Mouse (Mus musculus): ENCODE results near the gene Sap25. TPM values are rescaled to one million over a fixed set of nuclear protein-coding genes. Genes with fewer than 3 reads are reported as not detected.

Gene Sap25
- polyA plus RNA-seq (2015; fragmentation: Nextera tagmentation; extraction: Ambion mirVana) = 6.8 and 9.4 TPM in 2 replicates

- Histone ChIP-seq H3K27me3 (ENCODE audit: control insufficient read depth, insufficient read depth, low read length) (peaks cover 24% of the 10 kb centered on the region), H3K9ac (ENCODE audit: low read length) (no peak within 1 kb of the TSS), H3K4me2 (ENCODE audit: low read depth, low read length) (no peak within 1 kb of the TSS), H3K9me3 (replicated peaks; ENCODE audit: control insufficient read depth, low read length) (no peaks in the 10 kb centered on the region), H3K4me1 (ENCODE audit: control insufficient read depth, insufficient read depth, low read length) (peaks cover 8% of the 10 kb centered on the region; the same call in 1 of the 2 replicates), H3K4me3 (replicated peaks; ENCODE audit: low read length) (no peak within 1 kb of the TSS), H3K27ac (ENCODE audit: low read length) (no peak within 1 kb of the TSS), H3K36me3 (ENCODE audit: control insufficient read depth, insufficient read depth, low read length) (peaks cover 33% of the 10 kb centered on the region)
- ATAC-seq (ENCODE audit: insufficient read depth, low FRiP score) = no peak
- 82% methylated on average over 19 of the region's 19 CpGs for WGBS
These were observed at the start of gene Sap25 for GRCm38 (mm10) chr5:137641054-137641453. TSS of gene Sap25 (plus strand) at chr5:137641334.

- no peaks in the 10 kb centered on the region for H3K9me3 ChIP-seq (replicated peaks; ENCODE audit: control insufficient read depth, low read length)
- WGBS = 78% methylated on average over 7 of the region's 7 CpGs
These were observed 45.2 kb upstream of the Sap25 start for GRCm38 (mm10) chr5:137595921-137596320.

GRCm38 (mm10) chr5:137596601-137597261 is 44.4 kb upstream of the Sap25 start:
- Histone ChIP-seq H3K27me3 (ENCODE audit: control insufficient read depth, insufficient read depth, low read length) (no peaks in the 10 kb centered on the region), H3K9me3 (replicated peaks; ENCODE audit: control insufficient read depth, low read length) (no peaks in the 10 kb centered on the region), H3K9ac (ENCODE audit: low read length) (peak overlapping the region; percentile 58; the same call in 1 of the 2 replicates), H3K36me3 (ENCODE audit: control insufficient read depth, insufficient read depth, low read length) (no peaks in the 10 kb centered on the region), H3K27ac (ENCODE audit: low read length) (no peak overlapping the region), H3K4me3 (replicated peaks; ENCODE audit: low read length) (peak overlapping the region; percentile 18), H3K4me2 (ENCODE audit: low read depth, low read length) (peak overlapping the region; percentile 45), H3K4me1 (ENCODE audit: control insufficient read depth, insufficient read depth, low read length) (peaks cover 14% of the 10 kb centered on the region)
- no peak for ATAC-seq (ENCODE audit: insufficient read depth, low FRiP score)
- 34% methylated on average over 30 of the region's 30 CpGs for WGBS

More at GRCm38 (mm10) chr5:137595921-137596320, 45.2 kb upstream of the Sap25 start:
- H3K36me3 ChIP-seq (ENCODE audit: control insufficient read depth, insufficient read depth, low read length) = no peaks in the 10 kb centered on the region
- H3K9ac ChIP-seq (ENCODE audit: low read length) = no peak overlapping the region
- peaks cover 14% of the 10 kb centered on the region for H3K4me1 ChIP-seq (ENCODE audit: control insufficient read depth, insufficient read depth, low read length)
- no peak overlapping the region for H3K4me3 ChIP-seq (replicated peaks; ENCODE audit: low read length)
- ATAC-seq (ENCODE audit: insufficient read depth, low FRiP score) = no peak
- H3K27ac ChIP-seq (ENCODE audit: low read length) = no peak overlapping the region
- H3K4me2 ChIP-seq (ENCODE audit: low read depth, low read length) = no peak overlapping the region
- H3K27me3 ChIP-seq (ENCODE audit: control insufficient read depth, insufficient read depth, low read length) = no peaks in the 10 kb centered on the region

- Histone ChIP-seq H3K27ac (ENCODE audit: low read length) (no peak overlapping the region), H3K36me3 (ENCODE audit: control insufficient read depth, insufficient read depth, low read length) (no peaks in the 10 kb centered on the region), H3K9ac (ENCODE audit: low read length) (no peak overlapping the region), H3K27me3 (ENCODE audit: control insufficient read depth, insufficient read depth, low read length) (no peaks in the 10 kb centered on the region), H3K4me2 (ENCODE audit: low read depth, low read length) (no peak overlapping the region), H3K9me3 (replicated peaks; ENCODE audit: control insufficient read depth, low read length) (no peaks in the 10 kb centered on the region), H3K4me3 (replicated peaks; ENCODE audit: low read length) (no peak overlapping the region), H3K4me1 (ENCODE audit: control insufficient read depth, insufficient read depth, low read length) (peaks cover 14% of the 10 kb centered on the region)
- ATAC-seq (ENCODE audit: insufficient read depth, low FRiP score) = no peak
- 86% methylated on average over 6 of the region's 6 CpGs for WGBS
These were observed 43.5 kb upstream of the Sap25 start for GRCm38 (mm10) chr5:137597625-137598024.

GRCm38 (mm10) chr5:137598100-137598826 is 42.9 kb upstream of the Sap25 start:
- Histone ChIP-seq H3K27me3 (ENCODE audit: control insufficient read depth, insufficient read depth, low read length) (no peaks in the 10 kb centered on the region), H3K9ac (ENCODE audit: low read length) (no peak overlapping the region), H3K9me3 (replicated peaks; ENCODE audit: control insufficient read depth, low read length) (no peaks in the 10 kb centered on the region), H3K36me3 (ENCODE audit: control insufficient read depth, insufficient read depth, low read length) (no peaks in the 10 kb centered on the region), H3K4me1 (ENCODE audit: control insufficient read depth, insufficient read depth, low read length) (peaks cover 14% of the 10 kb centered on the region), H3K4me2 (ENCODE audit: low read depth, low read length) (no peak overlapping the region), H3K27ac (ENCODE audit: low read length) (no peak overlapping the region), H3K4me3 (replicated peaks; ENCODE audit: low read length) (no peak overlapping the region)
- 82% methylated on average over 2 of the region's 2 CpGs for WGBS
- no peak for ATAC-seq (ENCODE audit: insufficient read depth, low FRiP score)

GRCm38 (mm10) chr5:137599600-137599999 is 41.5 kb upstream of the Sap25 start:
- Histone ChIP-seq H3K36me3 (ENCODE audit: control insufficient read depth, insufficient read depth, low read length) (no peaks in the 10 kb centered on the region), H3K27me3 (ENCODE audit: control insufficient read depth, insufficient read depth, low read length) (no peaks in the 10 kb centered on the region), H3K9me3 (replicated peaks; ENCODE audit: control insufficient read depth, low read length) (no peaks in the 10 kb centered on the region), H3K4me1 (ENCODE audit: control insufficient read depth, insufficient read depth, low read length) (peaks cover 14% of the 10 kb centered on the region), H3K4me3 (replicated peaks; ENCODE audit: low read length) (peak overlapping the region; percentile 81), H3K9ac (ENCODE audit: low read length) (peak overlapping the region; percentile 91), H3K27ac (ENCODE audit: low read length) (no peak overlapping the region), H3K4me2 (ENCODE audit: low read depth, low read length) (peak overlapping the region; percentile 92)
- 64% methylated on average over 9 of the region's 9 CpGs for WGBS
- ATAC-seq (ENCODE audit: insufficient read depth, low FRiP score) = no peak

- Histone ChIP-seq H3K4me3 (replicated peaks; ENCODE audit: low read length) (peak overlapping the region; percentile 81), H3K9me3 (replicated peaks; ENCODE audit: control insufficient read depth, low read length) (no peaks in the 10 kb centered on the region), H3K9ac (ENCODE audit: low read length) (peak overlapping the region; percentile 91), H3K4me2 (ENCODE audit: low read depth, low read length) (peak overlapping the region; percentile 92), H3K36me3 (ENCODE audit: control insufficient read depth, insufficient read depth, low read length) (no peaks in the 10 kb centered on the region), H3K27me3 (ENCODE audit: control insufficient read depth, insufficient read depth, low read length) (no peaks in the 10 kb centered on the region), H3K27ac (ENCODE audit: low read length) (peak overlapping the region; percentile 42; the same call in 1 of the 2 replicates), H3K4me1 (ENCODE audit: control insufficient read depth, insufficient read depth, low read length) (peaks cover 14% of the 10 kb centered on the region)
- WGBS = under 1% methylated on average over 19 of the region's 19 CpGs
- ATAC-seq (ENCODE audit: insufficient read depth, low FRiP score) = peak; percentile 57
These were observed 40.9 kb upstream of the Sap25 start for GRCm38 (mm10) chr5:137600281-137600618.

GRCm38 (mm10) chr5:137600619-137601364 is 40.3 kb upstream of the Sap25 start, which contains the start of gene Mospd3:
TSS of gene Mospd3 (minus strand) at chr5:137601058.
- Histone ChIP-seq H3K27ac (ENCODE audit: low read length) (peak within 1 kb of the TSS; percentile 90), H3K9ac (ENCODE audit: low read length) (peak within 1 kb of the TSS; percentile 91), H3K4me3 (replicated peaks; ENCODE audit: low read length) (peak within 1 kb of the TSS; percentile 81), H3K4me1 (ENCODE audit: control insufficient read depth, insufficient read depth, low read length) (peaks cover 14% of the 10 kb centered on the region), H3K27me3 (ENCODE audit: control insufficient read depth, insufficient read depth, low read length) (no peaks in the 10 kb centered on the region), H3K4me2 (ENCODE audit: low read depth, low read length) (peak within 1 kb of the TSS; percentile 92), H3K36me3 (ENCODE audit: control insufficient read depth, insufficient read depth, low read length) (no peaks in the 10 kb centered on the region), H3K9me3 (replicated peaks; ENCODE audit: control insufficient read depth, low read length) (no peaks in the 10 kb centered on the region)
- under 1% methylated on average over 41 of the region's 41 CpGs for WGBS
- ATAC-seq (ENCODE audit: insufficient read depth, low FRiP score) = peak; percentile 96

GRCm38 (mm10) chr5:137601365-137601729 is 39.8 kb upstream of the Sap25 start:
- WGBS = under 1% methylated on average over 22 of the region's 22 CpGs
- ATAC-seq (ENCODE audit: insufficient read depth, low FRiP score) = no peak
- Histone ChIP-seq H3K36me3 (ENCODE audit: control insufficient read depth, insufficient read depth, low read length) (no peaks in the 10 kb centered on the region), H3K27me3 (ENCODE audit: control insufficient read depth, insufficient read depth, low read length) (no peaks in the 10 kb centered on the region), H3K4me3 (replicated peaks; ENCODE audit: low read length) (peak overlapping the region; percentile 81), H3K9ac (ENCODE audit: low read length) (peak overlapping the region; percentile 76), H3K4me2 (ENCODE audit: low read depth, low read length) (peak overlapping the region; percentile 77), H3K9me3 (replicated peaks; ENCODE audit: control insufficient read depth, low read length) (no peaks in the 10 kb centered on the region), H3K4me1 (ENCODE audit: control insufficient read depth, insufficient read depth, low read length) (peaks cover 14% of the 10 kb centered on the region), H3K27ac (ENCODE audit: low read length) (peak overlapping the region; percentile 90)

Measured in stomach, embryonic 16.5 days (tissue).